Mouse (Mus musculus) lung, postnatal 0 days (tissue): ENCODE results near the gene N4bp2. TPM values are rescaled to one million over a fixed set of nuclear protein-coding genes. Genes with fewer than 3 reads are reported as not detected.

ENCODE experiments used
- ATAC-seq: fragments of 200-750 bp; cut with Nextera tagmentation; 2 replicates; pipeline ENCODE4 v1.8.0; 2017; ENCODE audit warnings: moderate library complexity
- DNase-seq: peaks from one replicate; pipeline ENCODE4 v3.0.0-alpha.2; 2016; ENCODE audit warnings: low spot score
- H3K27ac ChIP-seq: fragments of 300-500 bp; sonication (generic); 2 replicates; pipeline ENCODE4 v1.5.1; 2014; ENCODE audit warnings: antibody characterized with exemption, mild to moderate bottlenecking, low read length, mixed read lengths
- H3K27me3 ChIP-seq: fragments of 300-500 bp; sonication (generic); replicated peaks from 2 replicates; pipeline ENCODE4 v1.6.1; 2014; ENCODE audit warnings: low read length, mixed read lengths; ENCODE audit not compliant: insufficient read depth
- H3K36me3 ChIP-seq: fragments of 300-500 bp; sonication (generic); 2 replicates; pipeline ENCODE4 v1.6.1; 2014; ENCODE audit warnings: low read length, mixed read lengths; ENCODE audit not compliant: insufficient read depth
- H3K4me1 ChIP-seq: fragments of 300-500 bp; sonication (generic); 2 replicates; pipeline ENCODE4 v1.6.1; 2014; ENCODE audit warnings: antibody characterized with exemption, low read depth, low read length, mixed read lengths; ENCODE audit not compliant: insufficient read depth
- H3K4me2 ChIP-seq: fragments of 300-500 bp; sonication (generic); replicated peaks from 2 replicates; pipeline ENCODE4 v1.6.1; 2014; ENCODE audit warnings: low read depth, mild to moderate bottlenecking, low read length, moderate library complexity, mixed read lengths
- H3K4me3 ChIP-seq: fragments of 300-500 bp; sonication (generic); 2 replicates; pipeline ENCODE4 v1.5.1; 2014; ENCODE audit warnings: low read depth, low read length
- H3K9ac ChIP-seq: fragments of 300-500 bp; sonication (generic); replicated peaks from 2 replicates; pipeline ENCODE4 v1.6.1; 2014; ENCODE audit warnings: low read depth, mild to moderate bottlenecking
- H3K9me3 ChIP-seq: fragments of 300-500 bp; sonication (generic); 2 replicates; pipeline ENCODE4 v1.6.1; 2016; ENCODE audit warnings: low read length, mixed read lengths
- CTCF ChIP-seq: IDR thresholded peaks from 2 replicates; pipeline ENCODE4 v1.5.1; 2016; ENCODE audit warnings: antibody characterized with exemption, mild to moderate bottlenecking
- EP300 ChIP-seq: IDR thresholded peaks from 2 replicates; pipeline ENCODE4 v1.6.1; 2016; ENCODE audit warnings: antibody characterized with exemption, mild to moderate bottlenecking, control low read depth
- WGBS: fragments of 180-500 bp; shearing (Covaris S2); extraction: QIAGEN DNeasy Blood & Tissue Kit; methylation state at CpG from one replicate; pipeline ENCODE4 v1.1.7; 2014; 5-methylcytosine and 5-hydroxymethylcytosine counted together
- polyA plus RNA-seq: library from polyadenylated mRNA; unstranded; fragments of >200 nt; fragmentation: Nextera tagmentation; extraction: Ambion mirVana; gene quantifications from 2 replicates; pipeline ENCODE4 v1.2.1, GENCODE M21; 2015

Gene N4bp2
- polyA plus RNA-seq, 1 experiment from 2014 or later: 7.0 TPM

DNA sequence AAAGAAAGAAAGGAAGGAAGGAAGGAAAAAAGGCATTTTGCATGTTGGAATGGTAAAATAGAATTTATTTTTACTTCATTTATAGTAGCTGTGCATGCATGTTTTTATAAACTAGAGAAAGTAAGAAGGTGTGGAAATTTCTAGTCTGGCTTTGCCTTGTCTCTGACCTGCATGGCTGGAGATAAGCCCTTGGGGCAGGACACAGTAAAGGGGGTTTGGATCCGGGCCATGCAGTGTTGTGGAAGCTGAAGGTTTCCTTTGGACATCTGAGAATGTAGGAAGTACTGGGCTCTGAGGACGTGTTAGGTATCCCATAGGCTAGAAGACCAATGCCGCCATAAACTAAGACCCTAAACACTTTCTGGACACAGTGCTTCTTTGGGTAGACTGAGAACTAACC lies 105.1 kb downstream of the N4bp2 start:
- Histone ChIP-seq H3K27me3 (no peaks in the 10 kb centered on the region), H3K4me3 (no peak overlapping the region), H3K4me2 (no peak overlapping the region), H3K36me3 (no peaks in the 10 kb centered on the region), H3K27ac (no peak overlapping the region), H3K4me1 (no peaks in the 10 kb centered on the region), H3K9me3 (no peaks in the 10 kb centered on the region), H3K9ac (no peak overlapping the region)
- ATAC-seq (no peak), DNase-seq (no peak)
- TF ChIP-seq EP300 (no peak), CTCF (no peak)
- 71% methylated on average over 3 of the region's 3 CpGs for WGBS

DNA sequence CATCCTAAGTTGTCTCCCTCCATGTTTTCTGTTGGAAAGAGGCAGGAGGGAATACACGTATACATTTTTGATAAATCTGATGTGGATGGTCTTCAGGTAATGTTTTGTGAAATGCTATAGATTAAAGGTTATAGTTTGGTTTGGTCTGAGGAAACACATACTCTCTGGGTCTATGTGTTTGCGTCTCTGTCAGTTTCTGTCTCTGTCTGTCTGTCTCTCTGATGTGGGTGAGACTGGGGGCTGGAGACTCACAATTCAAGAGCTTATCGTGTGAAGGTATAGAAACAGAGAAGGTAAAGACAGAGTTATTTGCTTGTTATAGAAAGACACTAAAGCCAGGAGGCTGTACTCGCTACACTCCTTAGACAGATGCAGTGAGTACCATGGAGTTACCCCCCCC lies 106.3 kb downstream of the N4bp2 start:
- H3K4me1 ChIP-seq: no peaks in the 10 kb centered on the region
- no peaks in the 10 kb centered on the region for H3K36me3 ChIP-seq
- H3K4me3 ChIP-seq: no peak overlapping the region
- DNase-seq (no peak), ATAC-seq (no peak)
- TF ChIP-seq EP300 (no peak), CTCF (no peak)
- no peak overlapping the region for H3K27ac ChIP-seq
- 89% methylated on average over 4 of the region's 4 CpGs for WGBS
- no peak overlapping the region for H3K9ac ChIP-seq
- H3K27me3 ChIP-seq: no peaks in the 10 kb centered on the region
- no peak overlapping the region for H3K4me2 ChIP-seq
- H3K9me3 ChIP-seq: no peaks in the 10 kb centered on the region

DNA sequence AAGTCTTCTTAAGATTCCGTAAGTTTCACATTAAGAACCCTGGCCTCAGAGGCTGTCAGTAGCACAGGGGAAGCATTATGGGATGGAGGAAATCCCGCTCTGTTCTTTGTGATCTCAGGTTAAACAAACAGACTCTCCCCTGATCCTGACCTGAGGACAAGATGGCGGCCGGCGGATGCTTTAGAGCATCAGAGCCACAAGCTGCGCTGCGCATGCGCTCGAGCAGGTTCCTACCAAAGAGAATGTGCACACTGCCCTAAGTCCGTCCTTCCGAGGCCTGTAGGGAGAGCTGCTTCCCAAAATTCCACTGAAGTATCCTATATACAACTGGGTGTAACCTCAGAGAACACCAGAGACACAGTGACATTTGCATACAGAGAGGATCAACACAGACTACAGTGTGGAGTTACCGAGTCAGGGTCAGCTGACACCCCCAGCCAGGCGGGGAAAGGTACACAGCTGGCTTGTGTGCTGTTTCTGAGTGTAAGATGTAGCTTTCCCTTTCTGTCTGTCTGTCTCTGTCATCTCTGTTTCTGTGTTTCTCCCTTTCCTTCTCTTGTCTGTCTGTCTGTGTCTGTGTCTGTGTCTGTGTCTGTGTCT lies 108.1 kb downstream of the N4bp2 start:
- no peak overlapping the region for H3K27ac ChIP-seq
- TF ChIP-seq EP300: no peak
- TF ChIP-seq CTCF: no peak
- no peaks in the 10 kb centered on the region for H3K27me3 ChIP-seq
- ATAC-seq (no peak), DNase-seq (no peak)
- no peak overlapping the region for H3K4me2 ChIP-seq
- no peaks in the 10 kb centered on the region for H3K9me3 ChIP-seq
- no peaks in the 10 kb centered on the region for H3K36me3 ChIP-seq
- H3K4me1 ChIP-seq: no peaks in the 10 kb centered on the region
- H3K9ac ChIP-seq: no peak overlapping the region
- WGBS: 84% methylated on average over 13 of the region's 13 CpGs
- H3K4me3 ChIP-seq: no peak overlapping the region

DNA sequence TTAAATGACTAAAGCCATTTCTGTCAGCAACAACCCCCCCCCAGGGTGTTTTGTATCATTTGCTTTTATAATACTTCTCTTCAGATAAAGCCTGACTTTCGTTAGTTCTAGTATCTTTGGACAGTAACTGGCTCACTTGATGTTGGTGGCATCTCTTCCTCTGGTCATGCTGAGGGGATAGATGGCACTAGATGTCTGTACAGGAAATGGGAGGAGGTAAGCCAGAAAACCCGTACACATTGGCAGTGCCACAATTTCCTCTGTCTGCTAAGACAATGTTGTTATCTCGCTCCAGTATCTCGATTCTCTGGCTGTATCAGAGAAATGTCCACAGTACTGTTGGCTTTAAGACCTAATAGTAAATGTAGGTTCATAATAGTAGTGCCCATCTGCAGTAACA lies 109.9 kb downstream of the N4bp2 start:
- ATAC-seq: no peak
- no peak overlapping the region for H3K27ac ChIP-seq
- 43% methylated on average over 4 of the region's 4 CpGs for WGBS

DNA sequence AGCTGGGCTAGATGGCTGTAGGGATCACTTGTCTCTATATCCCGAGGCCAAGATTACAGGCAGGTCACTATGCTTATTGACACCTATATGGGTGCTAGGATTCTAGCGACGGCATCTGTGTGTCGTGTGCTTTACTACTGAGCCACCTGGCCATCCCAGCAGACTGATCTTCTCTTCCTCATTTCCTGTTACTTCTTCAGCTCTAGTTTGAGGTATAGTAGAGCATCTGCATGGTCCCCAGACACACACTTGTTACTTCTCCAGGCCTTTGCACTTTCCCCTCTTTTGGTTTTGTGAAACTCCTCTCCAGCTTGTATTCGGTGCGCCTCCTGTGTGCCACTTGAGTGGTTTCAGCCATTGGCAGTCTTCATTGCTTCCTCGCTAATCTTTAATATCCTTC lies 111.9 kb downstream of the N4bp2 start:
- no peaks in the 10 kb centered on the region for H3K27me3 ChIP-seq
- no peaks in the 10 kb centered on the region for H3K36me3 ChIP-seq
- H3K4me2 ChIP-seq: no peak overlapping the region
- ATAC-seq (no peak), DNase-seq (no peak)
- H3K27ac ChIP-seq: no peak overlapping the region
- H3K4me3 ChIP-seq: no peak overlapping the region
- H3K9me3 ChIP-seq: no peaks in the 10 kb centered on the region
- H3K9ac ChIP-seq: no peak overlapping the region
- 85% methylated on average over 7 of the region's 7 CpGs for WGBS
- TF ChIP-seq EP300: no peak
- TF ChIP-seq CTCF: no peak
- no peaks in the 10 kb centered on the region for H3K4me1 ChIP-seq

More for the DNA sequence above, 109.9 kb downstream of the N4bp2 start:
- no peak overlapping the region for H3K9ac ChIP-seq
- H3K9me3 ChIP-seq: no peaks in the 10 kb centered on the region
- H3K4me3 ChIP-seq: no peak overlapping the region
- no peak for DNase-seq
- no peaks in the 10 kb centered on the region for H3K36me3 ChIP-seq
- no peaks in the 10 kb centered on the region for H3K4me1 ChIP-seq
- H3K4me2 ChIP-seq: no peak overlapping the region
- TF ChIP-seq EP300 (no peak), CTCF (no peak)
- no peaks in the 10 kb centered on the region for H3K27me3 ChIP-seq

DNA sequence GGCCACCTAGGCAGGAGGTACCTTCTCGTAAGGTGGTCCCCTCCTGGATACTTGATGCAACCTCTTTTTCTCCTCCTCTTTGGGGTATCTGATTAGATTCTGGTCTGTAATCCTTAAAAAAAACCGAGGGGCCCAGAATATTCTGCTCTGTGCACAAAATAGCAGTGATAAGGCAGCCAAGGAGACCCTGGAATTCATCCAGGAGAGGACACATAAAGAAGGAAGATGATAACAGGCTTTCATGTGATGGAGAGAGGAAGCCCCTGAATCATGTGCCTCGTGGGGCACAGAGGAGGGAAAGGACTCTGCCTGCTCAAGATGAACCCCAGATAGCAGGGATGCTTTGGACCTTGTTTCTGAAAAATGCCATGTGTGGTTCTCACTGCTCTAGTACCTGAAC lies 115.0 kb downstream of the N4bp2 start:
- WGBS: 40% methylated on average over 3 of the region's 3 CpGs

More for the DNA sequence above, 115.0 kb downstream of the N4bp2 start:
- no peak for TF ChIP-seq EP300
- no peak for TF ChIP-seq CTCF
- H3K9ac ChIP-seq: no peak overlapping the region
- no peak overlapping the region for H3K27ac ChIP-seq
- ATAC-seq (no peak), DNase-seq (no peak)
- H3K4me3 ChIP-seq: no peak overlapping the region
- no peaks in the 10 kb centered on the region for H3K9me3 ChIP-seq
- H3K27me3 ChIP-seq: no peaks in the 10 kb centered on the region
- no peak overlapping the region for H3K4me2 ChIP-seq
- no peaks in the 10 kb centered on the region for H3K4me1 ChIP-seq
- H3K36me3 ChIP-seq: no peaks in the 10 kb centered on the region

Other genes with a start within 250 kb of the N4bp2 start
- gene Smim14, start 226.3 kb upstream of the N4bp2 start, polyA plus RNA-seq: 249 and 251 TPM in 2 replicates
- gene Ube2k, start 226.3 kb upstream of the N4bp2 start, polyA plus RNA-seq: 99.8 and 102 TPM in 2 replicates
- 19.8 and 24.7 TPM in 2 replicates for gene Pds5a, start 65.2 kb upstream of the N4bp2 start, polyA plus RNA-seq
- 0.90 and 0.98 TPM in 2 replicates for gene Rhoh, start 97.7 kb downstream of the N4bp2 start, polyA plus RNA-seq
- gene Chrna9, start 171.4 kb downstream of the N4bp2 start, polyA plus RNA-seq: 0.20 TPM in 1 of 2 replicates, not detected in the other
- 1.7 TPM in 2 replicates for gene 9130230L23Rik, start 240.8 kb downstream of the N4bp2 start, polyA plus RNA-seq